Mouse (Mus musculus): ENCODE data around the gene Inpp5a. TPM values are rescaled to one million over a fixed set of nuclear protein-coding genes. Genes with fewer than 3 reads are reported as not detected.

Gene Inpp5a
- polyA plus RNA-seq, 1 experiment from 2014 or later: 25.4 TPM

DNA sequence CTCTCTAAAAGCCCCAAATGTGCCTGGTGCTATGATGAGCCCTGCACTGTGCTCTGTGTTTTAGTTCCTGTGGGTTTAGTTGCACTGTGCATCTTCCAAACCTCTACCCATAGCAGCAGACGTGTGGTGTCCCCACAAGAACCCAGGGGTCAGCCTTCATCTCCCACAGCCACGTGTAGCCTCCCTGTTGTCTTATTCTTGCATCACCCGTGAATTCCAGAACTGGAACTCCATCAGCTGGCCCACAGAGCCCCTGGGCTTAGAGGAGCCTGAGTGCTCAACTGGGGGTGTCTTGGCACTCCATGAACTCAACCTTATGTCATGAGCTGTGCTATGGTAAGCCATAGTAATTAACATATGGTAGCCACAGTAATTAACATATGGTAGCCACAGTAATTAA, 129.4 kb downstream of the Inpp5a start:
- 73% methylated on average over 3 of the region's 3 CpGs for WGBS

DNA sequence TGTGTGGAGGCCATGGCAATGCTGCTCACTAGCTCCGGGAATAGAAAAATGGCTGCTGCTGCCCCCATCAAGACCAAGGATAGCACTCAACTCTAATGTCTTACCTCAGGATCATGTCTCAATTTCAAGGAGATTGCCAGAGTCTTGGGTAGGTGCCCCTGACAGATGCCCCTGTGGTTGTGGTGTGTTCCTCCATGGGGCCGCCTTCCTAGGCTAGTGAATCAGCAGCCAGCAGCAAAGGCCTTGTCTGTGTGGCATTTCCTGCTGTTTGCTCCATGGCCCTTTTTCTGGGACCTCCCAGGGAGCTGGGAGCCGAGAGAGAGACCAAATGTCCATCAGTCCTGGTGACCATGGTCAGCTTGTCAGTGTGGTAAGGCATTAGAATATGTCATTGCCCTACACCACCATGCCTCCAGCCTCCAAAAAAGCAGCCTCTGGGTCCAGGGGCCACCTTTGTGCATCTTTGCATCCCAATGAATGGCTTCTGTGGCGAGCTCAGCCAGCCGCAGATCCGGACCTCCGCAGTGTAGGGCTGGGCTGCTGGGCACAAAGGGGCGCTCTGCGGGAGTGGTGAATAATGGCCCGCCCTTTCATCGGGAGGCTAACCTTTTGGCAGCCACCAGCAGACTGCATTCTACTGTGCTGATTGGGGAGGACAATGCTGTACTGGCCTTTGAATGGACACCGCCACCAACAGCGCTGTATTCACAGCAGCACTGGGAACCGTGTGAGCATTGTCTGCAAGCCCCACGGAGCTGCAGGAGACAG, 139.6 kb downstream of the Inpp5a start:
- H3K27me3 ChIP-seq (ENCODE audit: control insufficient read depth, insufficient read depth, low read length): no peaks in the 10 kb centered on the region
- no peaks in the 10 kb centered on the region for H3K9me3 ChIP-seq (ENCODE audit: control insufficient read depth, low read length)
- no peak overlapping the region for H3K27ac ChIP-seq (replicated peaks)
- no peak overlapping the region for H3K4me2 ChIP-seq (replicated peaks; ENCODE audit: low read depth)
- H3K4me3 ChIP-seq (ENCODE audit: low read depth, low read length): no peak overlapping the region
- 48% methylated on average over 15 of the region's 15 CpGs for WGBS
- H3K36me3 ChIP-seq (ENCODE audit: control insufficient read depth, insufficient read depth, low read length): peaks cover 13% of the 10 kb centered on the region; the same call in 1 of the 2 replicates
- DNase-seq (ENCODE audit: low spot score) (no peak), ATAC-seq (ENCODE audit: low FRiP score, low TSS enrichment) (no peak)
- TF ChIP-seq CTCF (IDR thresholded peaks at IDR 0.05; ENCODE audit: low read depth): no peak
- no peak for TF ChIP-seq EP300 (optimal IDR thresholded peaks at IDR 0.05)
- no peaks in the 10 kb centered on the region for H3K4me1 ChIP-seq (replicated peaks; ENCODE audit: control insufficient read depth, insufficient read depth)
- H3K9ac ChIP-seq (ENCODE audit: low read length): no peak overlapping the region

More for the DNA sequence above, 129.4 kb downstream of the Inpp5a start:
- TF ChIP-seq EP300 (optimal IDR thresholded peaks at IDR 0.05): no peak
- TF ChIP-seq CTCF (IDR thresholded peaks at IDR 0.05; ENCODE audit: low read depth): no peak
- no peak overlapping the region for H3K27ac ChIP-seq (replicated peaks)
- no peaks in the 10 kb centered on the region for H3K27me3 ChIP-seq (ENCODE audit: control insufficient read depth, insufficient read depth, low read length)
- no peak overlapping the region for H3K9ac ChIP-seq (ENCODE audit: low read length)
- ATAC-seq (ENCODE audit: low FRiP score, low TSS enrichment) (no peak), DNase-seq (ENCODE audit: low spot score) (no peak)
- no peak overlapping the region for H3K4me2 ChIP-seq (replicated peaks; ENCODE audit: low read depth)
- H3K4me1 ChIP-seq (replicated peaks; ENCODE audit: control insufficient read depth, insufficient read depth): no peaks in the 10 kb centered on the region
- H3K36me3 ChIP-seq (ENCODE audit: control insufficient read depth, insufficient read depth, low read length): no peaks in the 10 kb centered on the region; the same call in 1 of the 2 replicates
- H3K4me3 ChIP-seq (ENCODE audit: low read depth, low read length): no peak overlapping the region
- H3K9me3 ChIP-seq (ENCODE audit: control insufficient read depth, low read length): no peaks in the 10 kb centered on the region

DNA sequence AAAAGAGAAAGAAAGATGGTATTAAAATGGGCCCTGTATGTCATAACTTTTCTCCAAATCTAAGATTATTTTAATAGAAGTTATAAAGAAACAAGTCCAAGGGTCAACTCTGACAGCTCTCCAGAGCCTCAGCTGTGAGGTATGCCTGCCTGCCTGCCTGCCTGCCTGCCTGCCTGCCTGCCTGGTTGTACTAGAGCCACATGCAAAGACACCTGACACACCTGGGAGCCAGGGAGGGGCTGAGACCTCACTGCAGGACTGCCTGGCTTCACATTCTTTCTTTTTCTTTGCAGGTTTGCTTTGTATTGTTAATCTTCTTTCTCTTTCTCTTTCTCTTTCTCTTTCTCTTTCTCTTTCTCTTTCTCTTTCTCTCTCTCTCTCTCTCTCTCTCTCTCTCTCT, 140.3 kb downstream of the Inpp5a start:
- H3K27me3 ChIP-seq (ENCODE audit: control insufficient read depth, insufficient read depth, low read length): no peaks in the 10 kb centered on the region
- H3K36me3 ChIP-seq (ENCODE audit: control insufficient read depth, insufficient read depth, low read length): peaks cover 10% of the 10 kb centered on the region; the same call in 1 of the 2 replicates
- H3K4me2 ChIP-seq (replicated peaks; ENCODE audit: low read depth): no peak overlapping the region
- no peaks in the 10 kb centered on the region for H3K4me1 ChIP-seq (replicated peaks; ENCODE audit: control insufficient read depth, insufficient read depth)
- DNase-seq (ENCODE audit: low spot score) (no peak), ATAC-seq (ENCODE audit: low FRiP score, low TSS enrichment) (no peak)
- no peaks in the 10 kb centered on the region for H3K9me3 ChIP-seq (ENCODE audit: control insufficient read depth, low read length)
- TF ChIP-seq EP300 (optimal IDR thresholded peaks at IDR 0.05): no peak
- TF ChIP-seq CTCF (IDR thresholded peaks at IDR 0.05; ENCODE audit: low read depth): no peak
- H3K27ac ChIP-seq (replicated peaks): no peak overlapping the region
- no peak overlapping the region for H3K9ac ChIP-seq (ENCODE audit: low read length)
- H3K4me3 ChIP-seq (ENCODE audit: low read depth, low read length): no peak overlapping the region

DNA sequence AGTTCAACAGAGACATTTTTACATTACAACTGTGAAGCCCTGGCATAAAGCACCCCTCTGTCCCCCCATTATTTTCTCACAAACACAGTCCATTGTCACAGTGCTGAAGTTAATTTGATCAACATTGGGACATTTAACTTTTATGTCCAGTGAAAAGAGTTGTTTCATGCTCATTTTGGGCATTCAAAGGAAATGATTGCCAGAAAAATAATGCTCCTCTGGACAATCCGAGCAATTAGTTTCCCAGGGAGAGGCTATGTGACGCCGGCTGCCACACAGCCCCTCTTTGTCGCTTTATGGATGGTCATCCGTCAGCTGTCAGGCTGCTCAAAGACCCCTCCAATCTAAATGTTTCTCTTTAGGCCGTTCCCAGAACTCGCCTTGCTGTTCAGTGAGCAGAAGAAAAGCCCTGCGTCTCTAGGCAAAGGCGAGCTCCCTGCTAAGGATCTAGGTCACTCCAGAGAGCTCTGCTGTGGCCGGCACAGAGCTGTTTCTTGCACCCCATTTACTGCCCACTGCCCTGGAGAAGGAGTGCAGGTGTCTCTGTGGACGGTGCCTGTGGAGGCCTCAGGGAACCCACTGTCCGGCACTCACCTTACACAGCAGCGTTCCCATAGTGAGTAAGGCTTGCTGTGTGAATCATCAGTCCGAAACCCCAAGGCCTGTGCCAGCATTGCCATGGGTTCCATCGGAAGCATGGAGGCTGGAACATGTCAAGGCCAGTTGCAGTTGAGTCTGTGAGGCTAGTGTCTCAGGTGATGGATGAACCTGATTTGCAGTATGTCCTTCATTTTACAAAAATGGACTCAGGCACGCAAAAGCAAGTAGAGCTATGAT, 141.9 kb downstream of the Inpp5a start:
- DNase-seq (ENCODE audit: low spot score) (no peak), ATAC-seq (ENCODE audit: low FRiP score, low TSS enrichment) (no peak)
- Histone ChIP-seq H3K27me3 (ENCODE audit: control insufficient read depth, insufficient read depth, low read length) (no peaks in the 10 kb centered on the region), H3K27ac (replicated peaks) (no peak overlapping the region), H3K4me1 (replicated peaks; ENCODE audit: control insufficient read depth, insufficient read depth) (no peaks in the 10 kb centered on the region), H3K9ac (ENCODE audit: low read length) (no peak overlapping the region), H3K9me3 (ENCODE audit: control insufficient read depth, low read length) (no peaks in the 10 kb centered on the region), H3K4me3 (ENCODE audit: low read depth, low read length) (no peak overlapping the region), H3K36me3 (ENCODE audit: control insufficient read depth, insufficient read depth, low read length) (peaks cover 13% of the 10 kb centered on the region; the same call in 1 of the 2 replicates), H3K4me2 (replicated peaks; ENCODE audit: low read depth) (no peak overlapping the region)
- TF ChIP-seq EP300 (optimal IDR thresholded peaks at IDR 0.05) (no peak), CTCF (IDR thresholded peaks at IDR 0.05; ENCODE audit: low read depth) (no peak)
- 57% methylated on average over 16 of the region's 16 CpGs for WGBS

DNA sequence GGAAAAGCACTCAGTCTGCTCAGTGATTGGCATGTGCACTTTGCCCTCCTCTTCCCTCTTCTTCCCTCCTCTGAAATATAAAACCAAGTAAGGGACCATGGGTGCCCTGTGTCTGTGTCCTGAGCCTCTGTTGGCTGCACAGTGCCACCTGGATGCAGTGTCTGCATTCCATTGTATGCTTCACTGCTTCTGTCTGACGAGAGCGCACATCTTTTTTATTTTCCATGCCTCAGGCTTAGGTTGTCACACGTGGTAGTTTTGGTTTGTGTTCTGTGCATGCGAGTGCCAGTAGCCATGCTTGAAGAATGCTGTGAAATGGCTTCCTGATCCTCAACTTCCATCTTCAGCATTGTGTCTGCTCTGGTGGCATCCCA, 142.5 kb downstream of the Inpp5a start:
- Histone ChIP-seq H3K36me3 (ENCODE audit: control insufficient read depth, insufficient read depth, low read length) (peaks cover 11% of the 10 kb centered on the region; the same call in 1 of the 2 replicates), H3K4me3 (ENCODE audit: low read depth, low read length) (no peak overlapping the region), H3K4me1 (replicated peaks; ENCODE audit: control insufficient read depth, insufficient read depth) (no peaks in the 10 kb centered on the region), H3K27ac (replicated peaks) (no peak overlapping the region), H3K9ac (ENCODE audit: low read length) (no peak overlapping the region), H3K4me2 (replicated peaks; ENCODE audit: low read depth) (no peak overlapping the region), H3K9me3 (ENCODE audit: control insufficient read depth, low read length) (no peaks in the 10 kb centered on the region), H3K27me3 (ENCODE audit: control insufficient read depth, insufficient read depth, low read length) (no peaks in the 10 kb centered on the region)
- TF ChIP-seq CTCF (IDR thresholded peaks at IDR 0.05; ENCODE audit: low read depth): no peak
- 73% methylated on average over 4 of the region's 4 CpGs for WGBS
- no peak for DNase-seq (ENCODE audit: low spot score)
- ATAC-seq (ENCODE audit: low FRiP score, low TSS enrichment): no peak

DNA sequence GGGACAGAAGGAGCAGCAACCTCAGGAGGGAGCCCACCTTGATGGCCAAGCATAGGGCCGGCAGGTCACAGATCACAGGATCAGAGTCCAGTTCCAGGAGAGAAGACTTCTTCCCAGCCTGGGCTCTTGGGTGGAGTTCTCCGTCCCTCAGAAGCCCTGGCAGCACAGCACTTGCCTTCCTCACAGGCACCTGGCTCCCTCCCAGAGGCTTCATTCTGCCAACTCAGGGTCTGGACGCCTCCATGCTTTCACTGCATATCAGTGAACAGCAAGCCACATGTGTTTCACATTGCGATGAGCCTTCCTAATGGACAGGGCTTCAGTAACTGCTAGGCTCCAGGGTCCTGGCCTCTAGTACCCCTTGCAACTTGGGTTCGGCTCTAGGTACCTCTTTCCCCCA, 147.4 kb downstream of the Inpp5a start:
- H3K9me3 ChIP-seq (ENCODE audit: control insufficient read depth, low read length): no peaks in the 10 kb centered on the region
- 85% methylated on average over 5 of the region's 5 CpGs for whole genome bisulfite sequencing

More for the DNA sequence above, 147.4 kb downstream of the Inpp5a start:
- H3K4me2 ChIP-seq (replicated peaks; ENCODE audit: low read depth): no peak overlapping the region
- DNase-seq (ENCODE audit: low spot score): no peak
- no peaks in the 10 kb centered on the region for H3K4me1 ChIP-seq (replicated peaks; ENCODE audit: control insufficient read depth, insufficient read depth)
- H3K36me3 ChIP-seq (ENCODE audit: control insufficient read depth, insufficient read depth, low read length): peaks cover 9% of the 10 kb centered on the region; the same call in 1 of the 2 replicates
- no peak overlapping the region for H3K4me3 ChIP-seq (ENCODE audit: low read depth, low read length)
- H3K27me3 ChIP-seq (ENCODE audit: control insufficient read depth, insufficient read depth, low read length): no peaks in the 10 kb centered on the region
- ATAC-seq (ENCODE audit: low FRiP score, low TSS enrichment): no peak
- no peak for TF ChIP-seq CTCF (IDR thresholded peaks at IDR 0.05; ENCODE audit: low read depth)
- no peak for TF ChIP-seq EP300 (optimal IDR thresholded peaks at IDR 0.05)
- no peak overlapping the region for H3K9ac ChIP-seq (ENCODE audit: low read length)
- H3K27ac ChIP-seq (replicated peaks): no peak overlapping the region
